Mouse (Mus musculus) liver, embryonic 14.5 days (tissue): ENCODE results near the gene Ly6g6c.

Experiments
- CTCF ChIP-seq: IDR thresholded peaks from 2 replicates; pipeline ENCODE4 v1.5.1; 2016; ENCODE audit warnings: antibody characterized with exemption, low read depth, control low read depth
- EP300 ChIP-seq: IDR thresholded peaks from 2 replicates; pipeline ENCODE4 v1.6.1; 2016; ENCODE audit warnings: antibody characterized with exemption, low read depth

DNA sequence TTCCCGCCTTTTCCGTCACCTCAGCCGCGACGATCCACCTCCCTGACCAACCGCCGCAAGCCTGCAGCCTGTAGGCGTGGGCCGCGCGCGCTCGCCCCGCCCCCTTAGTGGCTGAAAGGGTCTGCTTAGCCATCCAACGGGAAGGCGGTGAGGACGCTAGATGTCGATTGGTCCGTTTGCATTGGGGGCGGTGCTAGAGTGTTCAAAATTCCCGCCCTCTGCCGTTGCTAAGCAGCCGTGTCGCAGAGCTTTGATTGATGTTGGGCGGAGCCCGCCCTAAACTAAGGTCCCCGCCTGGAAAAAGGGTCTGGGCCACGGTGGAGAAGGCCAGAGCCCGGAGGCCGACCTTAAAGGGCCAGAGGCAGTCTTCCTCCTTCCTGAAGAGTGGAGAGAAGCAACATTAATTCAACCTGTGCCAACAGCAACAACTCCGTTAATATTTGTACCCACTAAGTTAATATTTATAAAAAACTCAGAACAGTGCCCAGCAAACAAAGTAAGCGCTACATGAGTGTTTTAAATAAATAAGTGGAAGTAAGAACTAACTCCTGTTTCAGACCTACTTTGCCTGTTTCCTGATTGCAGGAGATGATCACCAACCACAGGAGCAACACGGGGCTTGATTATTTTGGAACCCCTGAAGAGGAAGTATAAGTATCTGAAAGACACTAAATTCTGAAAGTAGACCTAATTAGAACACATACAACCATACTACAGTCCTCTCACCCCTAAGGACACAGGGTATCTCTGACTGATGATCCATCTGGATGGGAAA is 18.3 kb upstream of the Ly6g6c start, which contains the start of gene Msh5:
- TF ChIP-seq CTCF, result 0 out of 2 replicates have a peak, but pooled peaks have one; percentile 3
- no peak for TF ChIP-seq EP300
